Mouse (Mus musculus) urinary bladder, postnatal 14 days (tissue): ENCODE data around the gene Limd1.

ENCODE experiments used
- DNase-seq: peaks from one replicate; pipeline ENCODE4 v3.0.0; 2021; ENCODE audit warnings: low spot score

Limd1 gene

DNA sequence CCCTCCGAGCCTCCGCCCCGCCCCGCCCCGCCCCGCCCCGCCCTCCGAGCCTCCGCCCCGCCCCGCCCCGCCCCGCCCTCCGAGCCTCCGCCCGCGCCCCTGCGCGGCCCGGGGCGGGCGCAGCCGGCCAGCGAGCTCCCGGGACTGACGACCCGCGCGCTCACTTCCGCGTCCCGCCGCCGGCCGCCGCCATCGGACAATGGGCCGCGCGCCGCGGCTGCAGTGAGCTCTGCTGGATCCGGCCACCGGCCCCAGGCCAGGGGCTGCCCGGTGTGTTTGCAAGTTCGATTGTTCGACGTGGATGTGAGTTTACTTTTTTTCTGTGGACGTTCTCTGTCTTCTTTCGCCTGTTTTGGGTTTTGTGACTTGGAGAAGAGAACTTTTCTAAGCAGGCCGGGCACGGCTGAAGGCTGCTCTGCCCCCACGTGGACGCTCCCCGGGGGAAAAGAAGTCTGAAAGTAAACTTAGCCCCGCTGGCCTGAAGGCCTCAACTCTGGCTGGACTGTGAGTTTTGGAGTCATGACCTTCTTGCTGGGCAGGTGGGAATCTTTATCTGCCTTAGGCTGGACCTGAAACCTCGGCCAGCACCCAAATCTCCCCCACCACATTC, at the start of gene Limd1:
Limd1 (plus strand) TSS at position 121 of the 610 bp plus-strand sequence.
- DNase-seq = peak; percentile 77

- no peak for DNase-seq
Observed at GRCm38 (mm10) chr9:123429863-123430262, 48.6 kb upstream of the Limd1 start.

DNA sequence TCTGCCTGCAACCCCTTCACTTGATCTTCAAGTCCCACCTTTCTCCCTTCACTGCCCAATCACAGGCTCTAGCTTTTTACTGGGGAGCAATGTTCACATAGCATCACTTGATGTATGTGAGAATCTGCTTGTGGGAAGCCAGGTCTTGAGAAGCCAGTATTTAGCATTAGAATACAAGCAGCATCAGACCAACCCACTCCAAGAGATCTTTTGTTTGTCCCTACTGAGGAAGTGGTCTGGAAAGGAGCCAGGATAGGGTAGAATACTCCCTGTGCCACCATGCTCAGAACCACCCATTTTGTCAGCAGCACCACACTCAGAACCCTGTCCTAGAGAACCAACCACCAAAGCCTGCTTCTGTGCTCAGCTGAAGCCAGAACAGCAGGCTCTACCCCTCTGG, 47.5 kb upstream of the Limd1 start:
- DNase-seq = no peak

- DNase-seq = no peak
Observed at GRCm38 (mm10) chr9:123438223-123438622, 40.3 kb upstream of the Limd1 start.

DNA sequence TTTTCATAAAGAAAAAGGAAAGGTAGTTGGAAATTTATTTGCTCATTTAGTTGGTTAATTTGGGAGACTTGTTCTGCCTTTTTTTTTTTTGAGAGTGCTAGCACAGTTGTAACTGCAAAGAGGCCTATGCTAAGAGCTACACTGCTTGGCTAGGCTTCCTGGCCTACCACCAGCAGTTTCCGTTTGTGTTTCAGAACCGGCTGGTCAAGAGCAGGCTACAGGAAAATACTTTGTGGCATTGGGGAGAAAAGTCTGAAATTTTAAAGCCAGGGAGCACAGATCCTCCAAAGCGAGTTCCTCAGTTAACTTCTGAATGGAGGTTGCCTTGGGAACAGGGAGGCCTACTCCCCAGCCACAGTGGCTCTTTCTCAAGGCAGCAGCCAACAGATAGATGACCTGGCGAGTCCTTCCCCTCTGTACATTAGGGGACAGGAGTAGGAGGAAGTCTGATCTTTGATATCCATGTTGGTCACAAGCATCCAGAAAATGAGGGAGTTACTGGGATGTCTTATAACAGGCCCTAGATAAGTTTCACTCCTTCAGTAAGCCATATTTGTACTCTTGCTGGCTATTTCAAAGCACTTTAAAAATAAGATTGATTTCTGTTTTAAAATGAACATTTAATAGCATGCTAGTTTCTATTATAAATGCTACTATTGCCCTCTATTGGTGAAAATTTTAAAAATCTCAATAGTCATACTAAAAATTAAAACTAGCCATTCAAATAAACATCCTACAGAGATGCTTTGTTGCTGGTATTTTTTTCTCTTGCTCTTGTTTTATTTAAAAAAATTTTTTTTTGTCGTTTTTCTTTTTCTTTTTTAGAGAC, 38.1 kb upstream of the Limd1 start:
- DNase-seq = peak; percentile 21

DNA sequence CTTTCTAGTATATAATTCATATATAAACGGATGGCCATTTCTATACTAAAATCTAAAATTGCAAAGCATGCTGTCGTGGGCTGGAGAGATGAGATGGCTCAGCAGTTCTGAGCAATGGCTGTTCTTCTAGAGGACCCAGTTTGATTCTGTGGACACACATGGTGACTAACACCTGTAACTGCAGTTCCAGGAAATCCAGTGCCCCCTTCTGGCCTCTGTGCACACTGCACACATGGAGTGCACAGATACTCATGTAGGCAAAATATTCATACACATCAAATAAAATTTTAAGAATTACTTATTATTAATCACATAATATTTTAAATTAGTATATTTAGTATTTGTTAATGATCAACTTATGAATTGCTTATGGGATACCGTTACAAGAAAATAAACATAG, 31.4 kb upstream of the Limd1 start:
- DNase-seq = peak; percentile 33

DNA sequence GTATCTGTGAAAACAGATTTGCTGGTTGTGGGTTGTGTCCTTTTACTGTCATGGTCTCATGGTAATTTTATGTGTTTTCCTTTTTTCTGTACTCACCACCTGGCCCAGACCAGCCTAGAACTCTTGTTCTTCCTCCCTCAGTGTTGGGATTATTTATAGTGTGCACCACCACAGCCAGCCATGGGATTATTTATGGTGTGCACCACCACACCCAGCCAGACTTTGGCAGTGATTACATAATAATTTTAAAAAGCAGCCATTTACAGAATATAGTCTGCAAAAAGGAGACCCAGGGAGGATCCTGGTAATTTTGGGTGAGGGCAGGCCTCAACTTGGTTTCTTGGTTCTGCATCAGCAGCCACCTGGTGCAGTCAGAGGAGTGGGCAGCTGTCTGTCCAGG, 29.9 kb upstream of the Limd1 start:
- no peak for DNase-seq

DNA sequence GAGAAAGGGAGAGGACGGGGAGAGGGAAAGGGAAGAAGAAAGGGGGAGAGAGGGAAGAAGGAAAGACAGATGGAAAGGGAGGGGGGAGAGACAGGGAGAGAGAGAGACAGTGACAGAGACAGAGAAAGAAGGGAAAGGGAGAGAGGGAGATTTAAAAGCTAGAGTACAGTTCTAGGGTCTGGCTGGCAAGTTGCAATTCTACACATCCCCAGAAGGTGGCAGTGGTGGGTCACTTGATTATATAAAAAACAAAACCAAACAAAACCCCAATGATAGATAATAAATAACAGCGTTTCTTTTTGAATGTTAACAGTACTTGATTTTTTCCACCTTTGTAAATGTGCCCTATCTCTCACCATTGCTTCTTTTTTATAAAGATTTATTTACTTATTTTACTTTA, 28.3 kb upstream of the Limd1 start:
- DNase-seq = peak; percentile 58

- DNase-seq = no peak
Observed at GRCm38 (mm10) chr9:123451772-123452171, 26.7 kb upstream of the Limd1 start.

DNA sequence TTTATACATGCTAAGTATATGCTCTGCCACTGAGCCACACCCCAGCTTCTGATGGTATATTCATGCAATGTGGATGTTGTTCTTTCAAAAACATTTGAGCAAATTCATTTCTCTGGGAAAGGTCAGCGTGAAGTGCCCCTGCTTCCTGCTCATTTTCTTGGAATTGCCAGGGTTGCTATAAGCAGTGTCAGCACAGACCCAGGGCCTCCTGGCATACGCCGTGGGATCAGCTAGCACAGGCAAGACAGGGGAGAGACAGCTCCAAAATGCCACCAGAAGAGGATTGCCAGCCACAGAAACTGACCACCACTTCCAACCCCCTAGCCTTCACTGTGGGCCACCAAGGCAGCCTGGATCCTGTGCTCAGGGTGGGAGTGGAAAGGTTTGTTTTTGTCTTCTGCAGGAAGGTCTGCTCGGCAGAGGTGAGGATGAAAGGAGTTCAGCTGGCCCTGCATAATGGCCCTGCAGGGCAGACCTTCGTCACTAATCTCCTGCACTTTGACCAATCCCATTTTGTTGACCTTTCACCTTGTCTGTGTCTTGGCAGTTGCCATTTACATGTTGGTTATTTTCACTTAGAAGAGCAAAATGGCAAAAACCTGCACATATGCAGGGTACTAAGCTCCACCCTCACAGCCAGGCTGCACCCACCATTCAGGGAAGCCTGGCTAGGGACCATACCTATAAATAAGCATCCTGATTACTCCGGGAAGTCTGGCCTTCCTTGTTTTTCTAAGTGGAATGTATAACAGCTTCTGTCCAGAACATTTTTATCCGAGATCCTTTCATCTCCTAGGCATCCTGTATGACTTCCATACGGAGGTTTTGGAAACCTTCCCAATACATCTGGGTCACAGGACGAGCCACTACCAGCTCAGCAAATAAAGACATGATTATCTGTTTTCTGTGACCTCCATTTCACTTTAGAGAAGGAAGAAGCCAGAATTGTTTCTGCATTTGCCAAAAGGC, 21.6 kb upstream of the Limd1 start:
- DNase-seq = no peak

- DNase-seq = peak; percentile 32
Observed at GRCm38 (mm10) chr9:123457603-123458002, 20.9 kb upstream of the Limd1 start.

DNA sequence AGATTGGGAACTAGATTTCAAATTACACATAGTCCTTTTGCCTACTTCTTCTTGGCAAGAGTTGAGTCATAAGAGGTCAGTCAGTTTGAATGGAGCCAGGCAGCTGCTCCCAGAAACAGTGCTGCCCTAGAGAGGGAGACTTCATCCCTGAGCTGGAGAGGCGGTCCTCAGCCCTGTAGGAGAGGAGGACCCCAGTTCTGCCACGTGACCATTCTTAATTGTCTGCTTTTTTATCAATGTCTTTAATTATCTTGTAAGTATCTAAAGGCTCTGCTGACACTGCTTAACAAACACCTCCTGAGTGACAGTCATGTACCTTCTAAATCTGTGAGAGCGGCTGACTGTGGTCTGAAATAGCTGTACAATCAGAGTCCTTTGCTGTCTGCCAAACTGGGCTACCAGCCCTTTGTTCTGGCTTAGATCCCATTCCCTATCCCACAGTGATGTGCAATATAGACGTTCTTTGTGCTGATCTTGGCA, 11.3 kb upstream of the Limd1 start:
- DNase-seq = no peak

- no peak for DNase-seq
Observed at GRCm38 (mm10) chr9:123468406-123469085, 10.0 kb upstream of the Limd1 start.

DNA sequence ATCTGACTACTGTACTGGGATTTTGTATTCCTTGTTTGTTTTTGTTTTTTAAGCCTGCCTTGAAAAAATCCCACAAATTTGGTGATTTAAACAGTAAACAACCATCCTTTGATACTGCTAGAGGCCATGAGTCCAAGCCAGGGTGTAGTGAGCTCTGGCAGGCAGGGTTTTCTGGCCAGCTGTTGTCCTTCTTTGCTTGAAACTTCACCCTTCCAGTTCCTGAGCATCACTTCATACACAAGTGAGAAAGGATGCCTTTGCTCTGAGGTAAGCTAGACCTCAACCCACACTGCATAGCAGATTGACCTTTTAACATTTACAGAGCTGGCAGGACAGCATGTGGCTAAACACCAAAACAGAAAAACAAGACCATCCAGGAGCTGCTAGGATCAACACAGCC, 9.4 kb upstream of the Limd1 start:
- no peak for DNase-seq

DNA sequence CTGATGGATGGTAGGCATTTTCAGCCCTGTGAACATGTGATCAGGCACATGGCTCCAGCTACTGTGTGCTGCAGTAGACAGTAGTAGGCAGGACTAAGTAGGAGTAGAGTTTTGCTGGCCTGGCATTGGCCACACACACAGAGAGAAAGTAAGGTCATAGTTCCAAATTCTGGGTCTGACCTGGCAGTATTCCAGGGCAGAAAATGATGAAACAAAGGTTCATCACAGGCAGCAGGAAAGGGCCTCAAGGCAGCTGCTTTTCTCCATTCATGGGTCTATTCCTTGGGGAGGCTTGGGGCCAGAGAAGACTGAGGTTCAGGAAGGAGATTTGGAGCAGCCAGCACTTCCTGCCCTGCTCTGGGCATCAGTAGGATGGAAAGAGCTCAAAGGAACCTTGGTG, 5.1 kb upstream of the Limd1 start:
- DNase-seq = no peak

DNA sequence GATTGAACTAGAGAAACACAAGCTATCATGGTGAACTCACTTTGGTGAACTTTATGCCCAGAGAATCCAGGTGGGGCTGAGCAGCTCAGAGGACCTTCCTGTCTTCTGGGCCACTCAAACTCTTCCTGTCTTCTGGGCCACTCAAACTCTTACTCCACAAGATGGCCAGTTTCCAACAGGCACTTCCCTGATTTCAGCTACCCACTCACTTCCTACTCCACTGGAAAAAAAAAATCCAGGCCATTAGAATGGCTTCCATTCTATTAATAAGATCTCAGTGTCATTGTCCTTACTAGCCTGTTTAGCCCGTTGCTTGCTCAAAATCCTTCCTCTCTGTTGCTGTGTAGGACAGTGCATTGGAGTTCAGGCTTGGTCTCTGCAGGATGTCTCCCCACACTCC, 2.9 kb upstream of the Limd1 start:
- DNase-seq = no peak

GRCm38 (mm10) chr9:123478031-123478585, 398 bp upstream of the Limd1 start:
- DNase-seq = peak; percentile 34

- DNase-seq = no peak
Observed at GRCm38 (mm10) chr9:123479196-123479669, 727 bp downstream of the Limd1 start.

DNA sequence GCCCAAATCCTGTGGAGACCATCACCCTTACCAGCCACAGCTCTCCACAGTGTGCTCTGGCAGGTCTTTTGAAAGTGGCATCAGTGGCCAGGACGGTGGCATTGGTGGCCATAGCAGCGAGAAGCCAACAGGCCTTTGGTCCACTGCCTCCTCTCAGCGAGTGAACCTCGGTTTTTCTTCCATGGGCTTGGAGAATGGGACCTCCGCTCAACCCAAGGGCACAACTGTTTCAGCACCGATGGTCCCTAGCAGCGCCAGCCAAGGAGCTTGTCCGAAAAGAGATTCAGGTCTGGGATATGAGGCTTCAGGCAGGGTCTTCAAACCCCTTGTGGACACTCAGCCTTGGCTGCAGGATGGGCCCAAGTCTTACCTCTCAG, 1.4 kb downstream of the Limd1 start:
- no peak for DNase-seq

- DNase-seq = no peak
Observed at GRCm38 (mm10) chr9:123480253-123480921, 1.9 kb downstream of the Limd1 start.

DNA sequence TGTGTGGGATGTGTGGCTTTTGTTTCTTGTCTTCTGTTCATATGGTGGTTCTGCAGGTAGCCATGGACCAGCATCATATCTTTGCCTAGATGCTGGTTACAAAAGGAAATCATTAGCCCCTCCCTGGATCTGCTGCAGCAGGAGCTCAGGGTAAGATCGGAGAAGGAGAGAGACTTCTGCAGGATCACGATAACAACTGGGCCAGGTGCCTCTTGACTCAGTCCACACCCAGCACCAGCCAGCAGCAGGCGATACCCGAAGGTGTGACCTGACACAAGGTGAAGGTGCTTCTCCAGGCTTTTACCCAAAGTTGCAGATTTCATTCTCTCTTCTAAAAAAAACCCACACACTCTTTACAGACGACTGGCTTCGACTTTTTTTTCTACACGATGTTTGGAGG, 2.6 kb downstream of the Limd1 start:
- DNase-seq = no peak
